Mouse (Mus musculus) testis, adult 2 months (tissue): Measurements from ENCODE around the gene Cdc37.

Experiments
- CTCF ChIP-seq: fragments of 200-500 bp; IDR thresholded peaks from 2 replicates; pipeline ENCODE4 v1.5.1; 2012; ENCODE audit warnings: low read depth, mild to moderate bottlenecking, inconsistent platforms, low read length, moderate library complexity; ENCODE audit not compliant: control insufficient read depth, insufficient read depth, insufficient replicate concordance
- POLR2A ChIP-seq: fragments of 200-500 bp; IDR thresholded peaks from 2 replicates; pipeline ENCODE4 v1.6.1; 2012; ENCODE audit warnings: low read depth, mild to moderate bottlenecking, inconsistent platforms, low read length, moderate library complexity; ENCODE audit not compliant: control insufficient read depth

GRCm38 (mm10) chr9:21131059-21131956, 18.5 kb downstream of the Cdc37 start, which contains the start of gene Tyk2:
- no peak for TF ChIP-seq CTCF
- TF ChIP-seq POLR2A = peak; percentile 54; the same call in 1 of the 2 replicates
